Mouse (Mus musculus): Measurements from ENCODE around the gene Kdm5b. TPM values are rescaled to one million over a fixed set of nuclear protein-coding genes. Genes with fewer than 3 reads are reported as not detected.

Kdm5b gene
- polyA plus RNA-seq, 1 experiment from 2014 or later = 32.9 TPM

DNA sequence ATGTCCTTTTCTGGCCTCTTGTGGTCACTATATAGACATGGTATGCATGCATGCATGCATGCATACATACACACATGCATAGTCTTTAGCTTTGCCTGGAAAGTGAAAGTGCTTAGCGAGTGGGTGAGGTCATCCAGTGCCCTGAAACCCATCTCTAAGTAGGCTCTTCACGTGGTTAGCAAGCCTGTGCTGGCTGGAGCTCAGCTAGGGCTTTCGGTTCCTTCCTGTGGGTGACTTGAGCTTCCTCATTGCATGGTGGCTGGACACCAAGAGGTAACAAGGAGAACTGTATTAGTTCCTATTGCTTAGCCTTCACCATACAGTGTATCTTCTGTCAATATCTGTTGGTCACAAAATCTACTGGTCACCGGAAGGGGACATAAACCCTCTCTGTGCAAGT lies 119.5 kb downstream of the Kdm5b start:
- Histone ChIP-seq H3K4me2 (no peak overlapping the region), H3K9me3 (ENCODE audit: control insufficient read depth, low read length) (no peaks in the 10 kb centered on the region), H3K9ac (ENCODE audit: low read depth, low read length) (no peak overlapping the region), H3K4me3 (ENCODE audit: low read depth, low read length) (no peak overlapping the region), H3K27ac (ENCODE audit: low read depth, low read length) (no peak overlapping the region), H3K27me3 (replicated peaks; ENCODE audit: control insufficient read depth, insufficient read depth, low read length) (peaks cover 6% of the 10 kb centered on the region; the same call in 1 of the 2 replicates), H3K36me3 (ENCODE audit: control insufficient read depth, insufficient read depth, low read length) (no peaks in the 10 kb centered on the region), H3K4me1 (replicated peaks; ENCODE audit: control insufficient read depth, insufficient read depth, low read length) (no peaks in the 10 kb centered on the region)
- no peak for DNase-seq (ENCODE audit: low spot score)
- WGBS = 44% methylated on average over 4 of the region's 4 CpGs
- no peak for ATAC-seq (replicated peaks; ENCODE audit: low FRiP score)

DNA sequence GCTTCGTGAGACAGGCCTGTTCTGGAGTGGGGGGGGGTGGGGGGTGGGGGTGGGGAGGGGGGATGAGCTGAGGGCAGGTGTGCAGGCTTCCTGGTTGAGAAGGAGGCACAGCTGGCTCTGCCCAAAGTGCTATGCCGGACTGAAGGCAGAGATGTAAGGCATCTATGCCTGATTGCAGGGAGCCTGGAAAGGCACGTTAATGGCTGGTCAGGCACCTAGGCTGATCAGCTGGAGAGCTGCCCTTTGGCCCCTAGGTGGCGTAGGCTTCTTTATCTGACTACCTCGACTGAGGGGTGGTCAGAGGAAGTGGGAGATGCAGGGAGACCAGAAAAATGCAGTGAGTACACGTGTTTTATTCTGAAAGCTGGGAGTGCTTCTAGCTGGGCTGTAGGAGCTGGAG lies 120.6 kb downstream of the Kdm5b start:
- H3K9me3 ChIP-seq (ENCODE audit: control insufficient read depth, low read length) = no peaks in the 10 kb centered on the region
- no peak for DNase-seq (ENCODE audit: low spot score)
- no peak overlapping the region for H3K4me3 ChIP-seq (ENCODE audit: low read depth, low read length)
- 21% methylated on average over 6 of the region's 6 CpGs for WGBS
- no peaks in the 10 kb centered on the region for H3K36me3 ChIP-seq (ENCODE audit: control insufficient read depth, insufficient read depth, low read length)
- peaks cover 6% of the 10 kb centered on the region; the same call in 1 of the 2 replicates for H3K27me3 ChIP-seq (replicated peaks; ENCODE audit: control insufficient read depth, insufficient read depth, low read length)
- ATAC-seq (replicated peaks; ENCODE audit: low FRiP score) = no peak
- H3K4me2 ChIP-seq = no peak overlapping the region
- H3K9ac ChIP-seq (ENCODE audit: low read depth, low read length) = no peak overlapping the region
- H3K27ac ChIP-seq (ENCODE audit: low read depth, low read length) = no peak overlapping the region
- H3K4me1 ChIP-seq (replicated peaks; ENCODE audit: control insufficient read depth, insufficient read depth, low read length) = no peaks in the 10 kb centered on the region

DNA sequence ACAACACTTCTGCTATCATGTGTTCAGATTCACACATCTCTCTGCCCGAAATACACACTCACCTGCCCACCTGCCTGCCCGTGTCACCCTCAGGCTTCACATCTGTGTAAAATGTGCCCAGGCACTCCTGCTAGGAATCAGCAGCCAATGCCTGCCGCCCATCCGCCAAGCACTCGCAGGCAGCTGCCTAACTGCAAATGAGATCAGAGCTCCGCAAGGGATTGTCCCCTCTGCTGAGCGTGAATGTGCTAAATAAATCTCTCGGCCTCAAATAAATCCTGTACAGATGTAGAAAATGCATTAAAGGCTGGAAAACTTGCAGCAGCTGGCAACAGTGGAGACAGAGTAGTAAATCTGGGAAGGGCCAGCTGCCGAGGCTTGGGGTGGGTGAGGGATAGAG lies 122.5 kb downstream of the Kdm5b start:
- 50% methylated on average over 9 of the region's 9 CpGs for WGBS
- DNase-seq (ENCODE audit: low spot score) (no peak), ATAC-seq (replicated peaks; ENCODE audit: low FRiP score) (no peak)

More for the DNA sequence above, 122.5 kb downstream of the Kdm5b start:
- H3K4me3 ChIP-seq (ENCODE audit: low read depth, low read length) = no peak overlapping the region
- no peak overlapping the region for H3K27ac ChIP-seq (ENCODE audit: low read depth, low read length)
- H3K9ac ChIP-seq (ENCODE audit: low read depth, low read length) = no peak overlapping the region
- H3K4me2 ChIP-seq = no peak overlapping the region
- H3K36me3 ChIP-seq (ENCODE audit: control insufficient read depth, insufficient read depth, low read length) = no peaks in the 10 kb centered on the region
- no peaks in the 10 kb centered on the region for H3K4me1 ChIP-seq (replicated peaks; ENCODE audit: control insufficient read depth, insufficient read depth, low read length)
- peaks cover 6% of the 10 kb centered on the region; the same call in 1 of the 2 replicates for H3K27me3 ChIP-seq (replicated peaks; ENCODE audit: control insufficient read depth, insufficient read depth, low read length)
- no peaks in the 10 kb centered on the region for H3K9me3 ChIP-seq (ENCODE audit: control insufficient read depth, low read length)

Other genes with a start within 250 kb of the Kdm5b start
- gene Ppfia4, start 227.2 kb upstream of the Kdm5b start, polyA plus RNA-seq (2014; fragmentation: Nextera tagmentation; extraction: Ambion mirVana) = 1.5 and 2.1 TPM in 2 replicates
- gene Tmem183a, start 198.2 kb upstream of the Kdm5b start, polyA plus RNA-seq (2014; fragmentation: Nextera tagmentation; extraction: Ambion mirVana) = 95.6 and 101 TPM in 2 replicates
- gene 4933406M09Rik, start 174.2 kb upstream of the Kdm5b start, polyA plus RNA-seq (2014; fragmentation: Nextera tagmentation; extraction: Ambion mirVana) = not detected in 2 replicates
- 34.3 and 36.9 TPM in 2 replicates for gene Cyb5r1, start 154.6 kb upstream of the Kdm5b start, polyA plus RNA-seq (2014; fragmentation: Nextera tagmentation; extraction: Ambion mirVana)
- 91.7 and 99.2 TPM in 2 replicates for gene Adipor1, start 144.8 kb upstream of the Kdm5b start, polyA plus RNA-seq (2014; fragmentation: Nextera tagmentation; extraction: Ambion mirVana)
- 44.5 and 46.0 TPM in 2 replicates for gene Klhl12, start 104.6 kb upstream of the Kdm5b start, polyA plus RNA-seq (2014; fragmentation: Nextera tagmentation; extraction: Ambion mirVana)
- gene Rabif, start 65.5 kb upstream of the Kdm5b start, polyA plus RNA-seq (2014; fragmentation: Nextera tagmentation; extraction: Ambion mirVana) = 35.3 and 37.6 TPM in 2 replicates
- gene Mgat4e, start 10.5 kb upstream of the Kdm5b start, polyA plus RNA-seq (2014; fragmentation: Nextera tagmentation; extraction: Ambion mirVana) = not detected in 2 replicates
- 0.12 and 0.22 TPM in 2 replicates for gene Syt2, start 86.5 kb downstream of the Kdm5b start, polyA plus RNA-seq (2014; fragmentation: Nextera tagmentation; extraction: Ambion mirVana)